Mouse (Mus musculus) embryo, embryonic 11.5 days (tissue): ENCODE data around the gene Rabac1.
A peak's percentile ranks its signal among the peaks of the same experiment; 100 is the strongest.

Experiments
- DNase-seq: peaks from one replicate; pipeline ENCODE4 v3.0.0-alpha.2; 2012; ENCODE audit warnings: low read depth, low spot score

Gene Rabac1

GRCm38 (mm10) chr7:24971972-24972893 is at the start of gene Rabac1:
Rabac1 (minus strand) TSS chr7:24972754.
- DNase-seq = peak; percentile 85

DNA sequence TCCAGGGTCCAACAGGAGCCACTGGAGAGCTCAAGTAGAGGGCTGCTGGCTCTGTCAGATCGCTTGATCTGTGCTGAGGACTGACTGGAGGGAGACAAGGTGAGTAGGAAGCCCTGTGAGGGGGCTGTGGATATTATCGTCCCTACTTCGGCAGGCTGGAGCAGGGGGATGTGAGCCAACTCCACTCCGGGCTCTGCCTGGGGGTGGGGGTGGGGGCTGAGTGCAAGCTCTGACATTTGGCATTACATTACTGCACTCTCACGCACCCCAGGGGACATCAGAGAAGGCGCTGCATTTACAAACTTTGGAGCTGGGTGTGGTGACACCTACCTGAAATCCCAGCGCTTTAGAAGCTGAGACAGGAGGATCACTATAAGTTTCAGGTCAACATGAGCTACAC is 39.0 kb upstream of the Rabac1 start:
- DNase-seq = no peak

- peak; percentile 41 for DNase-seq
Measured at GRCm38 (mm10) chr7:25010090-25010913, 37.7 kb upstream of the Rabac1 start.

DNA sequence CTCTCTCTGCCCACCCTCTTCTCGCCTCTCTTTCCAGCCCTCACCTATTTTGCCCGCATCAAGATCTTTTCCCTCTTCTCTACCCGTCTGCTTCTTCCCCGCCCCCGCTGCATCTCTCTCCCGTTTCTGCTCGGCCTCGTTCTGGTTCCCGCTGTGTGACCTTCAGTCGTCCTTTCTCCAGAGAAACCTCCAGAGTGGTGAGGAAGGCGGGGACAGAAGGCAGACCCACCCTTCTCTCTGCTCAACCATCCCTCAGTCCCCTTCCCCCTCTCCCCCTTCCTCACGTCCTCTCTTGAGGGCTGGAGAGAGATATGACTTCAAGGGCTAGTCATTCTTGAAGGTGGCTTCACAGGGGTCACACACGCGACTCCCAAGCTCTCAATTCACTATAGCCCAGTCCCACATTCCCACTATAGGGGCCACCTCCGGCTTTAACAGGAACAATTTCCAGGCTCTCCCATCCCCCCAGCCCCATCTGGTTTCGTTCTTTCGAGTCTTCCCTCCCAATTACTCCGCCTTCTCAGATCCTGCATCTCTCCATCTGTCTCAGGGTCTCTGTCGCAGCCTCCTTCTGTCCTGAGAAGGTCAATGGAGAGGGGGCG is 36.6 kb upstream of the Rabac1 start:
- no peak for DNase-seq

DNA sequence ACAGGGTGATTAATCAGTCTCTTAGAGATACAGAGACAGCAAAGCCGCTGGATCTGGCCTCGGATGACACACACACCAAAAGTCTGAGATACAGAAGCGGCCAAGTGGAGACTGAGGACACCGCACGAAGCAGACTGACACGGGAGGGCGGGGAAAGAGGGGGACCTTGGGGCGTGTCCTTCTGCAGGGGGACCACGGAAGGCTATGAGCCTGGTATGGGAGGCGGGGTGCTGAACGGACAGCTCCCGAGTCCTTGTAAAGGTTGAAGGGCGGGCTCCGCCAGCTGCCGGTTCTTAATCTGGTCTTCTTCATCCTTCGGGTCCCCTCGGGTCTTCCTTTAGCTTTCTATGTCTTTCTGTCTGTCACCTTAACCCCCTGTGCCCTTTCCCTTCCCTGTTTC is 36.1 kb upstream of the Rabac1 start:
- peak; percentile 54 for DNase-seq

- no peak for DNase-seq
Measured at GRCm38 (mm10) chr7:25007609-25008374, 35.2 kb upstream of the Rabac1 start.

GRCm38 (mm10) chr7:25006586-25007364 is 34.2 kb upstream of the Rabac1 start:
- no peak for DNase-seq

DNA sequence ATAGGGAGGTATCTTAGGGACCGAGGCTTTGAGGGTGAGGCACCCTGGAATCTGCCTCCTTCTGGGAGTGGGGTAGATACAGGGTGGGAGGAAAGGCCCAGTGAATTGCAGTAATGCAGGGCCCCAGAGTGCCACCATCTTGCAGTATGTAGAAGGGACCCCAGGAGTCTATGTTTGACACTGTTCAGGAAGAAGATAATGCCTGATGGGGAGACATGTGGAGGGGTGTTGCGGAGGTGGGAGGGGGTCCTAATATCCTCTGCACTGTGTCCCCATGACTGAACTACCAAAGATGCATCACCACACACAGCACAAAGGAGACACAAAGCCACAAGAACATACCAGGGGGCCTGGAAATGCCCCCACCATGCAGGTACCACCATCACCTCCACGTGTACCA is 33.6 kb upstream of the Rabac1 start:
- no peak for DNase-seq

DNA sequence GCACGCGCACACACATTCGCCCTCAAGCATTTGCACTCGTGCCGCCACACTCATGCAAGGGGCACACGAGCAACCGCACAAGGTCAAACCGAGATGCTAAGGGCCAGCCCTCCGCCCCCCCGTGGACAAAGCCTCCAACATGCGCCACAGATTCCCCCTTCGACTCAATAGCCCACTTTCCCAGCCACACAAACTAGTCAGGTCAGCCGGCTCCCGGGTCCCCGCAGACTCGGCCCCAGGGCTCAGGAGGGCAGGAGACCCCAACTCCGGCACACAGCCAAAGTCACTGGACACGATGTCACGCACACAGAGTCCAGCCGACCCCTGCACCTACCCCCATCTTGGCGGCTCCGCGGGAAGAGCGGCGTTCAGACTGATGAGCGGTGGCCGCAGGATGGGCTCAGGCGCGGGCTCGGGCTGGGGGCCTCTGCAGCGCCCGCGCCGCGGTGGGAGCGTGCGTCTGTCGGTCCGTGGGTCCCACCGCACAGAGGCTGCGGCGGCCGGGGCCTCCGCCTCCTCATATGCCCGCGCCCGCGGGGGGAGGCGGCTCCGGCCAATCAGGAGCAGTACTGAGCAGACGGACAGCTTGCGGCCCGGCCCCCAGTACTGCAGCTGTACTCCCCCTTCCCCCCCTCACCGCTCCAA is 33.0 kb upstream of the Rabac1 start, which contains the start of gene Atp1a3:
Gene Atp1a3, minus strand, starts transcription at position 538 of the 645 bp plus-strand sequence.
- DNase-seq = no peak

- DNase-seq = no peak
Measured at GRCm38 (mm10) chr7:25004806-25005205, 32.3 kb upstream of the Rabac1 start.

DNA sequence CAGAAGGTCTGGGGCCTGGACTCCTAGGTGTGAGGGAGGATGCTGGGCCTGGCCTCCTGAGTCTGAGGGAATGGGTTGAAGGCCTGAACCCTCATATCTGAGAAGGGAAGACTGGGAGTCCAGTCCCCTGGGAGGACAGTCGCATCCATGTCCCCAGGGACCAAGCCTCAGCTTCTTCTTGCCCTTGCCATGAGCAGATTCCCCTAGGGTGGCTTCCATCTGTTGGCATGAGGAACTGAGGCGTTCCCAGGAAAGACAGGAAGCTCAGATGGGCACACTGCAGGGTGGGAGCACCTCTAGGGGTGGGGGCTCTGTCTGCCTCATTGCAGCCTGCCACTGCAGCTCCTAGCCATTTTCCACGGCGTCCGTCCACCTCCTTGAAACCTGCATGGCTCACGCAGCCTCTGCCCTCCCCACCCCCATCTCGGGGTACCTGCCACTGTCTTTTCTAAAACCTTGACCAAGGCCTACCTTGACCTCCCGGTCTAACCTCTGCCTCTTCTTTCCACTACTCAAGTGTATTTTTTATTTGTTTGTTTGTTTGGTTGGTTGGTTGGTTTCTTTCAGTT is 31.4 kb upstream of the Rabac1 start:
- no peak for DNase-seq

DNA sequence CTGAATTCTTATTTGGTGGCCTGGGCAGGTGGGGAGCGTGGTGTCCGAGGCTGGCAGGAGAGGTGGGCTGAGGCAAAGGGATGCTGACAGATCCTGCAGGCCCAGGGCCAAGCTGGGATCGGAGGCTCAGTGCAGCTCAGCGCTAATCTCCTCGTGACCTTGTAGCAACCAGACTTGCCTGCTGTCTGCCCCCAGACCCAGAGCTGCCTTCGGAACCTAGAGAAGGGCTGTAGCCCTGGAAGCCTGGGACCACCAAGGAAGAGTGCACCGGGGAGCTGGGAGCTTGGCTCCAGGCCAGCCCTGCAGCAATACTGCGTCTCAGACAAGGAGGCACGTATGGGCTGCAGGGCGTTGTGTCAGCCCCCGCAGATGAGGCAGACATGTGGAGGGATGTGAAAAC is 30.7 kb upstream of the Rabac1 start:
- DNase-seq = no peak

- no peak for DNase-seq
Measured at GRCm38 (mm10) chr7:25000711-25001110, 28.2 kb upstream of the Rabac1 start.

DNA sequence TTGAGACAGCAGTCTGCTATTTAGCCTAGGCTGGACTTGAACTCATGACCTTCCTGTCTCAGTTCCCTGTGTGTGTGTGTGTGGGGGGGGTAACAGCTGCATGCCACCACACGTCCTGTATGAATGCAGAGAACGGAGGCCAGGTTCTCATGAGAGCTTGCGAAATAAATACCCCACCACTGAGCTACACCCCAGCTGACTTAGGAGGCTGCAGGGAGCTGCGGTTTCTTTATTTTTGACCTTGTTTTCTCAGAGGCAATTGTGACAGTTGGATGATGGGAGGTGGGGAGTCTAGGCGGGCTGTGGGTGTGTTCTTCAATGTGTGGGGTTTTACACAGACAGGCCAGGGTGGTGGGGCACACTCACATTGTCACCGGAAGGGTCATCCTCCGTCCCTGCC is 27.7 kb upstream of the Rabac1 start:
- no peak for DNase-seq

DNA sequence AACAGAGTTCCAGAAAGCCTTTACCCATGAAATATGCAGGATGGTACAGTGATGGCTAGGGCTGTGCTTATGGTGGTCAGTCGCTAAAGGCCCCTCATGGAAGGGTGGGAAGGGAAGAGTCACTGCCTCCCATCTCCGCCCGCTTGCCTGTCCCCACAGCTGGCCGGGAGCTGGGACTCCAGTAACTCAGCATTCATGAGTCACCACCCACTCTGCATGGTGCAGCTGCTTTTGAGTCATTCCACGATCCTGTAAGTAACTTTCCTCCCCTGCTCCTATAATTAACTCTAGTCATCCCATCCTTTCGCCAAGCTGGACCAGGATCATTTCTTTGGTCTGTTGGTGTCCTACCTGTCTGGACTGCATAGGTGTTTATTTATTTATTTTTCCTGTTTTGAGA is 20.5 kb upstream of the Rabac1 start:
- DNase-seq = no peak

DNA sequence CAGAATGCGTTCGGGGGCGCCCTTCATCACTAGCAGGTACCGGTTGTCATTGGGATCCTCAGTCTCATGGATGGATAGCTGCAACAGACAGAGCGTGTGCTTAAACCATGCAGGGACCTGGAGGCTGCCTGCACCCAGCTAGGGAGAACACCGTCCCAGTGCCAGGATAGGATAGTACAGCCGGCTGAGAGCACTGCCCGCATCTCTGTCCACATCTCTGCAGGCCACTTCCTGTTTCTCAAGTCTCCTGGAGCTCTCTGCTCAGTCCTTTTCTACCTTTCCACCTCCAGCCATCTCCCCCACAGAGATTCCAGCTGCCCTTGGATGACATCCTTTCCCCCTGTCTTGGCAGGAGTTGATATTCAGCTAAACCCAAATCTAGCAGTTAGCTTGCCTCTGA is 17.9 kb upstream of the Rabac1 start:
- no peak for DNase-seq

- DNase-seq = no peak
Measured at GRCm38 (mm10) chr7:24987941-24988340, 15.4 kb upstream of the Rabac1 start.

DNA sequence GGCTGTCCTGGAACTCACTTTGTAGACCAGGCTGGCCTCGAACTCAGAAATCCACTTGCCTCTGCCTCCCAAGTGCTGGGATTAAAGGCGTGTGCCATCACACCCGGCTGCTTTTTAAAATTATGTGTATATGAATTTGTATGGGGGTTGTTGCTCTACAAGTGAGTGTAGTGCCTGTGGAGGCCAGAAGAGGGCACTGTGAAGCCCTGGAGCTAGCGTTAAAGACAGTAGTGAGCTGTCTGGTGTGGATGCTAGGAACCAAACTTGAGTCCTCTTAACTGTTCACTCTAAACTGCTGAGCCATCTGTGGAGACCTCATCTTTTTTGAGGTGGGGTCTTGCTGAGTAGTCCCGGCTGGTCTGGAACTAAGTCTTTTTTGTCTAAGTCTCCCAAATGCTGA is 13.2 kb upstream of the Rabac1 start:
- no peak for DNase-seq

- no peak for DNase-seq
Measured at GRCm38 (mm10) chr7:24984307-24984706, 11.8 kb upstream of the Rabac1 start.

- DNase-seq = no peak
Measured at GRCm38 (mm10) chr7:24983396-24983795, 10.8 kb upstream of the Rabac1 start.
